Mouse (Mus musculus) kidney, adult 2 months (tissue): ENCODE data around the gene Fktn.

ENCODE experiments used
- CTCF ChIP-seq: fragments of 200-500 bp; conservative IDR thresholded peaks from 2 replicates; pipeline ENCODE4 v1.5.1; 2011; ENCODE audit warnings: low read depth, mild to moderate bottlenecking, control low read depth, low read length, moderate library complexity, mixed read lengths; ENCODE audit not compliant: insufficient read depth, insufficient read length
- POLR2A ChIP-seq: fragments of 200-500 bp; IDR thresholded peaks from one replicate; pipeline ENCODE4 v1.6.1; 2011; ENCODE audit warnings: low read depth, low read length, control low read depth

DNA sequence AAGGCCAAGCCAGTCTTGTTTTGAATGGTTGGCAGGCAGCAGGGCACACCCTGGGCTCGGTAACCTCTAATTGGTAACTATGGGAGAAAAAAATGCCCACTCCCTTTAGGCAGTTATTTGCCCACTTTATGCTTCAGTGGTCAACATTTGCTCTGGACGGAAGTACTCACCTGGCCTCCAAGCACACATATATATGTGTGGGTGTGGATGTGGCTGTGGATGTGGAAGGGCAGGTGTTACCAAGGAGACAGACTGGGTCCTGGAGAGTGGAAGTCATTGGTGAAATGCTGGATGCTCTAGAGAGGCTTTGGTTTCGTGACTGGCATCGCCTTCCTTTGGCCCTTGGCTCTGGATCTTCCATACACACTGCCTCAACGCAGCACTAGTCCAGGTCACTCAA, 58.2 kb downstream of the Fktn start:
- TF ChIP-seq CTCF = no peak
- TF ChIP-seq POLR2A = no peak
